Mouse (Mus musculus): ENCODE data around the gene Glipr1. TPM values are rescaled to one million over a fixed set of nuclear protein-coding genes. Genes with fewer than 3 reads are reported as not detected.
"Not testable (repeated sequence)": the region's sequence is repeated elsewhere in the genome, so short reads cannot be mapped to it uniquely, and the experiment has no call there.

Glipr1 gene
- 3.0 and 4.3 TPM in 2 replicates for polyA plus RNA-seq (2015; fragmentation: Nextera tagmentation; extraction: Ambion mirVana)

DNA sequence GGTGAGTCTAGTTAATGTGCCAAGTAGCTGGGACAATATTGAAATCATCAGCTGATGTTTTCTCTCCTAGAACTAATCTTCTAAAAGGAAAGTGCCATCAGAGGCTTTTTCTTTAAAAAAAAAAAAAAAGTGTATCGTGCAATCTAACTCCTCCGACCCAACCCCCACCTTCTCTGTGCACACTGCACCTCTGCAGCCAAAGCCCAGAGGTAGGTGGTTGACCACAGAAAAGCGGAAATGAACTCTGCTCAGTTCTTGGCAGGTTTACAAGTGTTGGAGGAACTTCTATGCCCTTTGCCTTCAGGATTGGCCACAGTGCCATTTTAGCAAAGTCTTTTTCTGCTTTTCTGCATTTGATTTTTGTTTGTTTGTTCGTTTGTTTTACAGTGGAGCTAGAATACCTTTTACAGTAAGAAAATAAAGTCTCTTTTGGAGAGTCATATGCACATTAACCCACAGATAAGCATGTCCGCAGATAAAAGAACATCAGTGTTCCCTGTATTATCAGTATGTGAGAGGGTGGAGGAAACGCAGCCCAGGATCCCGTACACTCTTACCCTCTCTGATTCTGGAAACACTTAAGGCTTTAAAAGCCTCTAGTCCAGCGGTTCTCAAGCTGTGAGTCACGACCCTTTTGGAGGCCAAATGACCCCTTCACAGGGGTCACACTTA lies at the start of gene Glipr1:
Gene Glipr1, minus strand, starts transcription at position 88 of the 672 bp plus-strand sequence.
- no peaks in the 10 kb centered on the region for H3K27me3 ChIP-seq
- H3K9ac ChIP-seq: no peak within 1 kb of the TSS
- ATAC-seq (ENCODE audit: insufficient number of reproducible peaks, low FRiP score, low TSS enrichment, low read depth): no peak
- no peaks in the 10 kb centered on the region for H3K36me3 ChIP-seq
- H3K4me2 ChIP-seq (replicated peaks): no peak within 1 kb of the TSS
- H3K27ac ChIP-seq (replicated peaks): no peak within 1 kb of the TSS
- 56% methylated on average over 9 of the region's 9 CpGs for WGBS
- H3K4me3 ChIP-seq (replicated peaks): no peak within 1 kb of the TSS
- no peaks in the 10 kb centered on the region for H3K9me3 ChIP-seq (replicated peaks)
- no peaks in the 10 kb centered on the region for H3K4me1 ChIP-seq

GRCm38 (mm10) chr10:112051956-112052355 lies 49.5 kb upstream of the Glipr1 start:
- H3K4me1 ChIP-seq; H3K9ac ChIP-seq; H3K4me2 ChIP-seq (replicated peaks); ATAC-seq (ENCODE audit: insufficient number of reproducible peaks, low FRiP score, low TSS enrichment, low read depth); H3K36me3 ChIP-seq; H3K9me3 ChIP-seq (replicated peaks); H3K27ac ChIP-seq (replicated peaks); H3K4me3 ChIP-seq (replicated peaks); H3K27me3 ChIP-seq: not testable (repeated sequence)
- 61% methylated on average over 2 of the region's 2 CpGs for WGBS

GRCm38 (mm10) chr10:112051220-112051619 lies 48.8 kb upstream of the Glipr1 start:
- no peaks in the 10 kb centered on the region for H3K36me3 ChIP-seq
- H3K4me1 ChIP-seq: no peaks in the 10 kb centered on the region
- no peak for ATAC-seq (ENCODE audit: insufficient number of reproducible peaks, low FRiP score, low TSS enrichment, low read depth)
- H3K9ac ChIP-seq: no peak overlapping the region
- H3K4me2 ChIP-seq (replicated peaks): no peak overlapping the region
- H3K27ac ChIP-seq (replicated peaks): no peak overlapping the region
- H3K27me3 ChIP-seq: no peaks in the 10 kb centered on the region
- no peaks in the 10 kb centered on the region for H3K9me3 ChIP-seq (replicated peaks)
- no peak overlapping the region for H3K4me3 ChIP-seq (replicated peaks)

DNA sequence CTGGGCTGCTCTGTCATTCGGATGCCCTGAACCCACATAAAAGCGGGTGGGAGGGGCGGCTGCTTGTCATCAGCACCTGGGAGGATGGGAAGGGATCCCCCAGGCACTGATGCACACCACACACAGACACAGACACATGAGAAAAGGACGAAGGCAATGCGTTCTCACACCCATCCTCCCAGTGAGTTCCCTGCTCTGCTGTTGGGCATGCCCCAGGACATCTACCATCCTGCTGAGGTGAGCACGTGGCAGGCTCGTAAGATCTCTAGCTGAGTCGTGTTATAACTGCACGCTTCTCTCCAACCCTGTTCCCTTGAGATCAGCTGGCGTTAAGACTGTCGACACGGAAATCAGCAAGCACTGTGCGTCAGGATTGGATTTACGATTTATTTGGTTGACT lies 41.9 kb upstream of the Glipr1 start:
- H3K27ac ChIP-seq (replicated peaks); H3K9ac ChIP-seq; H3K4me1 ChIP-seq; H3K9me3 ChIP-seq (replicated peaks); H3K27me3 ChIP-seq; H3K36me3 ChIP-seq; ATAC-seq (ENCODE audit: insufficient number of reproducible peaks, low FRiP score, low TSS enrichment, low read depth); H3K4me2 ChIP-seq (replicated peaks); H3K4me3 ChIP-seq (replicated peaks): not testable (repeated sequence)
- 36% methylated on average over 14 of the region's 14 CpGs for WGBS

GRCm38 (mm10) chr10:112043523-112043922 lies 41.1 kb upstream of the Glipr1 start:
- not testable (repeated sequence) for H3K27me3 ChIP-seq; H3K4me2 ChIP-seq (replicated peaks); H3K9ac ChIP-seq; H3K36me3 ChIP-seq; H3K4me3 ChIP-seq (replicated peaks); H3K9me3 ChIP-seq (replicated peaks); H3K4me1 ChIP-seq; ATAC-seq (ENCODE audit: insufficient number of reproducible peaks, low FRiP score, low TSS enrichment, low read depth); H3K27ac ChIP-seq (replicated peaks)
- 71% methylated on average over 9 of the region's 9 CpGs for WGBS

- not testable (repeated sequence) for H3K36me3 ChIP-seq; H3K27me3 ChIP-seq; H3K27ac ChIP-seq (replicated peaks); H3K4me1 ChIP-seq; H3K4me2 ChIP-seq (replicated peaks); H3K9ac ChIP-seq; H3K9me3 ChIP-seq (replicated peaks); ATAC-seq (ENCODE audit: insufficient number of reproducible peaks, low FRiP score, low TSS enrichment, low read depth); H3K4me3 ChIP-seq (replicated peaks)
- 69% methylated on average over 3 of the region's 3 CpGs for WGBS
Observed at GRCm38 (mm10) chr10:112028689-112029088, 26.3 kb upstream of the Glipr1 start.

- Histone ChIP-seq H3K4me1 (no peaks in the 10 kb centered on the region), H3K9me3 (replicated peaks) (no peaks in the 10 kb centered on the region), H3K4me2 (replicated peaks) (no peak overlapping the region), H3K27ac (replicated peaks) (no peak overlapping the region), H3K27me3 (no peaks in the 10 kb centered on the region), H3K36me3 (no peaks in the 10 kb centered on the region), H3K9ac (no peak overlapping the region), H3K4me3 (replicated peaks) (no peak overlapping the region)
- ATAC-seq (ENCODE audit: insufficient number of reproducible peaks, low FRiP score, low TSS enrichment, low read depth): no peak
- 69% methylated on average over 2 of the region's 2 CpGs for WGBS
Observed at GRCm38 (mm10) chr10:112023585-112023984, 21.2 kb upstream of the Glipr1 start.

DNA sequence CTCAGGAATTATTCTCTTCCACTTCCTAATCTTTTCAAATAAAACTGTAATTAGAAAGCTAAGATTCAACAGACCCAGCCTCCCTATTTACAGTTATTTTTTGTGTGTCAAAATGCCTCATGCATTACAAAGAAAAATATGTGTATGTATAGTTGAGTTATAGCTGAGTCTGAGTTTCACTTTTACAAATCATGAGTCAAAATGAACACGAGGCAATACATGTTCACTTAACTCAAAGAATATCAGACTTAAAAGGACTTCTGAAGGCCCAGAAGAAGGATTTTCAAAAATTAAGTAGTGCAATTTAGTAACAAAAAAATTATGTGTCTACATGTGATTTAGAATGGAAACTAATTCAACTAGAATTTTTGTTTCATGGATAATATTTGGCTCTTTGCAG lies 7.1 kb upstream of the Glipr1 start:
- ATAC-seq (ENCODE audit: insufficient number of reproducible peaks, low FRiP score, low TSS enrichment, low read depth); H3K9me3 ChIP-seq (replicated peaks); H3K4me2 ChIP-seq (replicated peaks); H3K4me3 ChIP-seq (replicated peaks); H3K9ac ChIP-seq; H3K4me1 ChIP-seq; H3K36me3 ChIP-seq; H3K27me3 ChIP-seq; H3K27ac ChIP-seq (replicated peaks): not testable (repeated sequence)
- 68% methylated on average over 1 of the region's 1 CpGs for WGBS

DNA sequence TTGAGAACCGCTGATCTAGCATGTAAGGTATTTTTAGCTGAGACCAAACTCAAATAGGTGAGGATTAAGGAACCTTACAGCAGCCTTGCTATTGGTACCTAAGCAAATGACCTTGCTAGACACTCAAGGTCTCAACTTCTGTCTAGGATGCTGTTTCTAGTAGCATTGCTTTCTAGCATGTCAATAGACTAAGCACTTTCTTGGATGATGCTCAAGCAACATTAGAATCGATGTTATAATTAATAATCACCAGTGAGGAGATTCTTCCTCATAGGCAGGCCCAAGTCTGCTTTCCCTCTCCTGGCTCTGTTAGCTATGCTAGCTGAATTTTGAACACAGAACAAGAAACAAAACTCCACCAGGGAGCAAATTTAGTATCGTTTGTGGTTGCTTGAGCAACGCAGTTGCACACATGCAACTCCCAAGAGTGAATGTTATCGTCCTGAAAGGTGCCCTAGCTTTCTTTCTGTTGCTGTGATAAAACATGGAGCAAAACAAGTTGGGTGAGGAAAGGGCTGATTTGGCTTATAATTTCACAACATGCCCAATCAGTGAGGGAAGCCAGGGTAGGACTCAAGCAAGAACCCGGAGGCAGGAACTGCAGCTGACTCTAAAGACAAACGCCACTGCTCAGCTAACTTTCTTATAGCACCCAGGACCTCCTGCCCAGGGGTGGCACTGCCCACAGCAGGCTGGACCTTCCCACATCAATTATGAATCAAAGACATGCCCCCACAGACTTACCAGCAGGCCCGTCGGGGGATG lies 493 bp downstream of the Glipr1 start:
- WGBS: 85% methylated on average over 9 of the region's 9 CpGs
- Histone ChIP-seq H3K9me3 (replicated peaks) (no peaks in the 10 kb centered on the region), H3K27me3 (no peaks in the 10 kb centered on the region), H3K4me1 (no peaks in the 10 kb centered on the region), H3K27ac (replicated peaks) (no peak overlapping the region), H3K9ac (no peak overlapping the region), H3K36me3 (no peaks in the 10 kb centered on the region), H3K4me2 (replicated peaks) (no peak overlapping the region), H3K4me3 (replicated peaks) (no peak overlapping the region)
- ATAC-seq (ENCODE audit: insufficient number of reproducible peaks, low FRiP score, low TSS enrichment, low read depth): no peak

- Histone ChIP-seq H3K9ac (no peak overlapping the region), H3K4me1 (no peaks in the 10 kb centered on the region), H3K27me3 (no peaks in the 10 kb centered on the region), H3K27ac (replicated peaks) (no peak overlapping the region), H3K4me3 (replicated peaks) (no peak overlapping the region), H3K36me3 (no peaks in the 10 kb centered on the region), H3K9me3 (replicated peaks) (no peaks in the 10 kb centered on the region), H3K4me2 (replicated peaks) (no peak overlapping the region)
- WGBS: 86% methylated on average over 2 of the region's 2 CpGs
- no peak for ATAC-seq (ENCODE audit: insufficient number of reproducible peaks, low FRiP score, low TSS enrichment, low read depth)
Observed at GRCm38 (mm10) chr10:112001350-112001749, 1.1 kb downstream of the Glipr1 start.

DNA sequence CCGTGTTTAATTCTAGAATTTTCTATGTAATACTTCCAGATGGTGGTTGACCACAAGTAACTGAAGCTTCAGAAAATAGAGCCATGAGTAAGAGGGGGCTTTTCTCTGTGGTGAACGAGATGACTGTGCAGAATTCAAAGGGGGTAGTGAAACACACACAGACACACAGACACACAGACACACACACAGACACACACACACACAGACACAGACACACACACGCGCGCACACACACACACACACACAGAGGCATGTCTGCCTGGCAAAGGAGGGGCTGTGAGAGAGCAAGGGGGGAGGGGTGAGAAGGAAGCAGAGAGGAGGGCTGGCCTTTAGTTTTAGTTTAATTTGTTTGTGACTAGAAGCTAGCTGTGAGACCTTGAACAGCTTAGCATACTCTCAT lies 1.9 kb downstream of the Glipr1 start:
- Histone ChIP-seq H3K27me3 (no peaks in the 10 kb centered on the region), H3K4me2 (replicated peaks) (no peak overlapping the region), H3K4me1 (no peaks in the 10 kb centered on the region), H3K9me3 (replicated peaks) (no peaks in the 10 kb centered on the region), H3K4me3 (replicated peaks) (no peak overlapping the region), H3K36me3 (no peaks in the 10 kb centered on the region), H3K27ac (replicated peaks) (no peak overlapping the region), H3K9ac (no peak overlapping the region)
- WGBS: 59% methylated on average over 5 of the region's 5 CpGs
- no peak for ATAC-seq (ENCODE audit: insufficient number of reproducible peaks, low FRiP score, low TSS enrichment, low read depth)

DNA sequence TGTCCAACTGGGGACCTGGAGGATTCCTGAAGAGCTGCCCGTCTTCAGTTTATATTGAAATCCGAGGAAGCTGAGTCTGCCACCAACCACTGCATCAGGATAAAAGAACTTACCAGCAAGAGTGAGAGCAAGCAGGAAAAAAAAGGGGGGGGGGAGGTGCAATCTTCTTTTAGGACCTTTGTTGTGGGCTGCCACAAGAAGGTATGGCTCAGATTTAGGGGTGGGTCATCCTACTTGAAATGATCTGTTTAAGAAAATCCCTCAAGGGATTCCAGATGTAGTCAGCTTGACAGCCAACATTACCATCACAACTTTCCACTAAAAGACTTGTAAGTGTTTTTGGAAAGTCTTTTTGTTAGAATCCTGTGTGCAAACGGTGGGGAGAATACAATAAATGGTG lies 2.7 kb downstream of the Glipr1 start:
- 36% methylated on average over 3 of the region's 3 CpGs for WGBS
- Histone ChIP-seq H3K4me1 (no peaks in the 10 kb centered on the region), H3K36me3 (no peaks in the 10 kb centered on the region), H3K4me3 (replicated peaks) (no peak overlapping the region), H3K4me2 (replicated peaks) (no peak overlapping the region), H3K27ac (replicated peaks) (no peak overlapping the region), H3K9ac (no peak overlapping the region), H3K27me3 (no peaks in the 10 kb centered on the region), H3K9me3 (replicated peaks) (no peaks in the 10 kb centered on the region)
- ATAC-seq (ENCODE audit: insufficient number of reproducible peaks, low FRiP score, low TSS enrichment, low read depth): no peak
